Mouse (Mus musculus) bone marrow, adult 2 months (tissue): ENCODE measurements around the gene Casz1.

ENCODE experiments used
- CTCF ChIP-seq: fragments of 200-500 bp; IDR thresholded peaks from 2 replicates; pipeline ENCODE4 v1.5.1; 2011; ENCODE audit warnings: low read length, control low read depth; ENCODE audit not compliant: control insufficient read depth, insufficient read depth
- POLR2A ChIP-seq: fragments of 200-500 bp; IDR thresholded peaks from 2 replicates; pipeline ENCODE4 v1.6.1; 2011; ENCODE audit warnings: low read depth, mild to moderate bottlenecking, control low read depth, low read length, borderline replicate concordance; ENCODE audit not compliant: control insufficient read depth

GRCm38 (mm10) chr4:148820171-148820570, 15.9 kb downstream of the Casz1 start:
- no peak for TF ChIP-seq CTCF
- no peak for TF ChIP-seq POLR2A
